Mouse (Mus musculus) neutrophil, adult 59 days (primary cell): Measurements from ENCODE around the gene Tlr4. TPM values are rescaled to one million over a fixed set of nuclear protein-coding genes. Genes with fewer than 3 reads are reported as not detected.

Experiments
- total RNA-seq, 2 experiments: library from RNA; stranded (reverse); gene quantifications; 1 replicate in 1 of 2; 2 replicates in 1 of 2; pipeline ENCODE4 v1.2.4; 2023

The Tlr4 gene
- 10 to 100 TPM; 23.0 to 23.1 TPM for total RNA-seq

GRCm38 (mm10) chr4:66827463-66828162, at the start of gene Tlr4:
Gene Tlr4 (plus strand): TSS chr4:66827584.

